Mouse (Mus musculus) G1E-ER4 (cell line): ENCODE results near the gene Axin1. TPM values are rescaled to one million over a fixed set of nuclear protein-coding genes. Genes with fewer than 3 reads are reported as not detected.

Experiments
- GATA1 ChIP-seq: IDR thresholded peaks from one replicate; pipeline ENCODE4 v1.8.0; 2012; ENCODE audit warnings: low read length, inconsistent platforms
- polyA plus RNA-seq: library from polyadenylated mRNA; stranded (reverse); fragments of >175 nt; gene quantifications from 2 replicates; pipeline ENCODE4 v1.2.3, GENCODE M21; 2012

Axin1 gene
- polyA plus RNA-seq, 1 experiment, result 45.3 TPM

- no peak for TF ChIP-seq GATA1
Observed at GRCm38 (mm10) chr17:26143386-26143785, 4.9 kb downstream of the Axin1 start.

- no peak for TF ChIP-seq GATA1
Observed at GRCm38 (mm10) chr17:26149056-26149455, 10.6 kb downstream of the Axin1 start.

GRCm38 (mm10) chr17:26151886-26152630 lies 13.6 kb downstream of the Axin1 start:
- TF ChIP-seq GATA1, result no peak

- TF ChIP-seq GATA1, result no peak
Observed at GRCm38 (mm10) chr17:26162736-26163135, 24.2 kb downstream of the Axin1 start.

GRCm38 (mm10) chr17:26168039-26168438 lies 29.6 kb downstream of the Axin1 start:
- no peak for TF ChIP-seq GATA1

- no peak for TF ChIP-seq GATA1
Observed at GRCm38 (mm10) chr17:26178611-26179010, 40.1 kb downstream of the Axin1 start.

- TF ChIP-seq GATA1, result no peak
Observed at GRCm38 (mm10) chr17:26181179-26181578, 42.7 kb downstream of the Axin1 start.

GRCm38 (mm10) chr17:26187592-26187991 lies 49.1 kb downstream of the Axin1 start:
- TF ChIP-seq GATA1, result no peak

GRCm38 (mm10) chr17:26188091-26188805 lies 49.8 kb downstream of the Axin1 start:
- TF ChIP-seq GATA1, result no peak

GRCm38 (mm10) chr17:26192481-26193190 lies 54.1 kb downstream of the Axin1 start:
- TF ChIP-seq GATA1, result no peak

- no peak for TF ChIP-seq GATA1
Observed at GRCm38 (mm10) chr17:26198892-26199291, 60.4 kb downstream of the Axin1 start, which contains the start of gene Pdia2. Gene Pdia2 (minus strand): TSS chr17:26199087.

- no peak for TF ChIP-seq GATA1
Observed at GRCm38 (mm10) chr17:26200831-26201705, 62.6 kb downstream of the Axin1 start.

- no peak for TF ChIP-seq GATA1
Observed at GRCm38 (mm10) chr17:26201998-26202397, 63.5 kb downstream of the Axin1 start.

- TF ChIP-seq GATA1, result no peak
Observed at GRCm38 (mm10) chr17:26202737-26203136, 64.2 kb downstream of the Axin1 start, which contains the start of gene Rgs11. Gene Rgs11 (plus strand): TSS chr17:26202951.

- no peak for TF ChIP-seq GATA1
Observed at GRCm38 (mm10) chr17:26203321-26203811, 64.9 kb downstream of the Axin1 start.
